Mouse (Mus musculus): ENCODE measurements around the gene Spock1. TPM values are rescaled to one million over a fixed set of nuclear protein-coding genes. Genes with fewer than 3 reads are reported as not detected.
"Not testable (repeated sequence)": the region's sequence is repeated elsewhere in the genome, so short reads cannot be mapped to it uniquely, and the experiment has no call there.

The Spock1 gene
- polyA plus RNA-seq, 1 experiment from 2014 or later: 11.0 TPM

GRCm38 (mm10) chr13:57626434-57626833 is 281.7 kb downstream of the Spock1 start:
- Histone ChIP-seq H3K36me3 (no peaks in the 10 kb centered on the region), H3K4me1 (no peaks in the 10 kb centered on the region), H3K4me2 (replicated peaks) (no peak overlapping the region), H3K27me3 (no peaks in the 10 kb centered on the region), H3K27ac (no peak overlapping the region), H3K9me3 (no peaks in the 10 kb centered on the region), H3K9ac (no peak overlapping the region), H3K4me3 (no peak overlapping the region)
- ATAC-seq (ENCODE audit: insufficient number of reproducible peaks, insufficient read depth, low FRiP score, low TSS enrichment): no peak
- 74% methylated on average over 9 of the region's 9 CpGs for WGBS

GRCm38 (mm10) chr13:57623909-57624481 is 284.1 kb downstream of the Spock1 start:
- 58% methylated on average over 7 of the region's 7 CpGs for WGBS
- no peaks in the 10 kb centered on the region for H3K4me1 ChIP-seq
- H3K27ac ChIP-seq: no peak overlapping the region
- H3K4me3 ChIP-seq: no peak overlapping the region
- H3K36me3 ChIP-seq: no peaks in the 10 kb centered on the region
- no peak overlapping the region for H3K4me2 ChIP-seq (replicated peaks)
- no peak overlapping the region for H3K9ac ChIP-seq
- H3K27me3 ChIP-seq: no peaks in the 10 kb centered on the region
- H3K9me3 ChIP-seq: no peaks in the 10 kb centered on the region
- ATAC-seq (ENCODE audit: insufficient number of reproducible peaks, insufficient read depth, low FRiP score, low TSS enrichment): no peak

GRCm38 (mm10) chr13:57619079-57619768 is 288.9 kb downstream of the Spock1 start:
- WGBS: 84% methylated on average over 17 of the region's 17 CpGs
- Histone ChIP-seq H3K4me2 (replicated peaks) (no peak overlapping the region), H3K9ac (no peak overlapping the region)

GRCm38 (mm10) chr13:57611326-57612171 is 296.6 kb downstream of the Spock1 start:
- no peak for ATAC-seq (ENCODE audit: insufficient number of reproducible peaks, insufficient read depth, low FRiP score, low TSS enrichment)
- H3K27me3 ChIP-seq: no peaks in the 10 kb centered on the region
- no peak overlapping the region for H3K27ac ChIP-seq
- WGBS: 74% methylated on average over 11 of the region's 11 CpGs
- 0 out of 2 replicates have a peak, but pooled peaks cover 6% of the 10 kb centered on the region for H3K4me1 ChIP-seq
- no peak overlapping the region for H3K4me3 ChIP-seq
- no peak overlapping the region for H3K9ac ChIP-seq
- H3K4me2 ChIP-seq (replicated peaks): no peak overlapping the region
- no peaks in the 10 kb centered on the region for H3K9me3 ChIP-seq
- H3K36me3 ChIP-seq: no peaks in the 10 kb centered on the region

More at GRCm38 (mm10) chr13:57619079-57619768, 288.9 kb downstream of the Spock1 start:
- ATAC-seq (ENCODE audit: insufficient number of reproducible peaks, insufficient read depth, low FRiP score, low TSS enrichment): no peak
- Histone ChIP-seq H3K4me3 (no peak overlapping the region), H3K4me1 (no peaks in the 10 kb centered on the region), H3K36me3 (no peaks in the 10 kb centered on the region), H3K27me3 (no peaks in the 10 kb centered on the region), H3K9me3 (no peaks in the 10 kb centered on the region), H3K27ac (no peak overlapping the region)

GRCm38 (mm10) chr13:57609946-57610345 is 298.2 kb downstream of the Spock1 start:
- H3K4me3 ChIP-seq: no peak overlapping the region
- H3K36me3 ChIP-seq: no peaks in the 10 kb centered on the region
- no peaks in the 10 kb centered on the region for H3K27me3 ChIP-seq
- no peak overlapping the region for H3K9ac ChIP-seq
- no peak for ATAC-seq (ENCODE audit: insufficient number of reproducible peaks, insufficient read depth, low FRiP score, low TSS enrichment)
- H3K9me3 ChIP-seq: no peaks in the 10 kb centered on the region
- WGBS: 90% methylated on average over 7 of the region's 7 CpGs
- H3K4me2 ChIP-seq (replicated peaks): no peak overlapping the region
- 0 out of 2 replicates have a peak, but pooled peaks cover 12% of the 10 kb centered on the region for H3K4me1 ChIP-seq
- H3K27ac ChIP-seq: no peak overlapping the region

- no peak overlapping the region for H3K9ac ChIP-seq
- no peak overlapping the region for H3K4me2 ChIP-seq (replicated peaks)
- no peak overlapping the region for H3K4me3 ChIP-seq
- no peaks in the 10 kb centered on the region for H3K36me3 ChIP-seq
- no peak for ATAC-seq (ENCODE audit: insufficient number of reproducible peaks, insufficient read depth, low FRiP score, low TSS enrichment)
- peaks cover 10% of the 10 kb centered on the region; the same call in 1 of the 2 replicates for H3K4me1 ChIP-seq
- no peaks in the 10 kb centered on the region for H3K27me3 ChIP-seq
- H3K27ac ChIP-seq: no peak overlapping the region
- whole genome bisulfite sequencing: 78% methylated on average over 3 of the region's 3 CpGs
- H3K9me3 ChIP-seq: no peaks in the 10 kb centered on the region
These were observed 303.7 kb downstream of the Spock1 start for GRCm38 (mm10) chr13:57604437-57604836.

- peaks cover 10% of the 10 kb centered on the region; the same call in 1 of the 2 replicates for H3K4me1 ChIP-seq
- 55% methylated on average over 8 of the region's 8 CpGs for WGBS
- no peak overlapping the region for H3K9ac ChIP-seq
- no peaks in the 10 kb centered on the region for H3K27me3 ChIP-seq
- ATAC-seq (ENCODE audit: insufficient number of reproducible peaks, insufficient read depth, low FRiP score, low TSS enrichment): no peak
- H3K36me3 ChIP-seq: no peaks in the 10 kb centered on the region
- no peak overlapping the region for H3K4me2 ChIP-seq (replicated peaks)
- no peaks in the 10 kb centered on the region for H3K9me3 ChIP-seq
- no peak overlapping the region for H3K27ac ChIP-seq
- H3K4me3 ChIP-seq: no peak overlapping the region
These were observed 304.9 kb downstream of the Spock1 start for GRCm38 (mm10) chr13:57603226-57603625.

GRCm38 (mm10) chr13:57595761-57596051 is 312.4 kb downstream of the Spock1 start:
- no peak for ATAC-seq (ENCODE audit: insufficient number of reproducible peaks, insufficient read depth, low FRiP score, low TSS enrichment)
- Histone ChIP-seq H3K4me1 (no peaks in the 10 kb centered on the region), H3K4me2 (replicated peaks) (no peak overlapping the region), H3K4me3 (no peak overlapping the region), H3K36me3 (no peaks in the 10 kb centered on the region), H3K9ac (no peak overlapping the region), H3K27me3 (no peaks in the 10 kb centered on the region), H3K27ac (no peak overlapping the region), H3K9me3 (no peaks in the 10 kb centered on the region)
- 91% methylated on average over 6 of the region's 6 CpGs for WGBS

- H3K27ac ChIP-seq: no peak overlapping the region
- 73% methylated on average over 15 of the region's 15 CpGs for WGBS
- H3K9ac ChIP-seq: no peak overlapping the region
- H3K36me3 ChIP-seq: no peaks in the 10 kb centered on the region
- H3K4me1 ChIP-seq: no peaks in the 10 kb centered on the region
- no peak overlapping the region for H3K4me2 ChIP-seq (replicated peaks)
- no peaks in the 10 kb centered on the region for H3K9me3 ChIP-seq
- no peak for ATAC-seq (ENCODE audit: insufficient number of reproducible peaks, insufficient read depth, low FRiP score, low TSS enrichment)
- no peaks in the 10 kb centered on the region for H3K27me3 ChIP-seq
- no peak overlapping the region for H3K4me3 ChIP-seq
These were observed 312.9 kb downstream of the Spock1 start for GRCm38 (mm10) chr13:57595032-57595760.

GRCm38 (mm10) chr13:57589338-57589914 is 318.7 kb downstream of the Spock1 start:
- H3K4me2 ChIP-seq (replicated peaks); H3K9ac ChIP-seq; H3K27ac ChIP-seq; H3K36me3 ChIP-seq; ATAC-seq (ENCODE audit: insufficient number of reproducible peaks, insufficient read depth, low FRiP score, low TSS enrichment); H3K4me3 ChIP-seq; H3K27me3 ChIP-seq; H3K9me3 ChIP-seq; H3K4me1 ChIP-seq: not testable (repeated sequence)
- WGBS: 91% methylated on average over 4 of the region's 4 CpGs

GRCm38 (mm10) chr13:57588558-57589273 is 319.4 kb downstream of the Spock1 start:
- H3K4me3 ChIP-seq: no peak overlapping the region
- no peak for ATAC-seq (ENCODE audit: insufficient number of reproducible peaks, insufficient read depth, low FRiP score, low TSS enrichment)
- no peaks in the 10 kb centered on the region for H3K9me3 ChIP-seq
- no peaks in the 10 kb centered on the region for H3K27me3 ChIP-seq
- H3K4me1 ChIP-seq: 0 out of 2 replicates have a peak, but pooled peaks cover 7% of the 10 kb centered on the region
- no peak overlapping the region for H3K4me2 ChIP-seq (replicated peaks)
- WGBS: 34% methylated on average over 10 of the region's 10 CpGs
- no peak overlapping the region for H3K27ac ChIP-seq
- H3K9ac ChIP-seq: no peak overlapping the region
- no peaks in the 10 kb centered on the region for H3K36me3 ChIP-seq

Data from embryonic facial prominence, embryonic 12.5 days (tissue).